Mouse (Mus musculus) cortical plate, adult 2 months (tissue): ENCODE data around the gene Acvr1b. TPM values are rescaled to one million over a fixed set of nuclear protein-coding genes. Genes with fewer than 3 reads are reported as not detected.

Experiments
- H3K27ac ChIP-seq: fragments of 200-500 bp; 2 replicates; pipeline ENCODE4 v1.5.1; 2012; ENCODE audit warnings: low read length, control low read depth, inconsistent platforms; ENCODE audit not compliant: insufficient read depth
- H3K4me1 ChIP-seq: fragments of 200-500 bp; 2 replicates; pipeline ENCODE4 v1.6.1; 2011; ENCODE audit warnings: low read length; ENCODE audit not compliant: control insufficient read depth, insufficient read depth
- H3K4me3 ChIP-seq: fragments of 200-500 bp; 2 replicates; pipeline ENCODE4 v1.5.1; 2011; ENCODE audit warnings: mild to moderate bottlenecking, low read length, control low read depth; ENCODE audit not compliant: insufficient read depth
- CTCF ChIP-seq: fragments of 200-500 bp; IDR thresholded peaks from 2 replicates; pipeline ENCODE4 v1.5.1; 2011; ENCODE audit warnings: mild to moderate bottlenecking, control low read depth, low read length; ENCODE audit not compliant: insufficient read depth; ENCODE audit errors: extremely low read depth
- POLR2A ChIP-seq: fragments of 200-500 bp; IDR thresholded peaks from 2 replicates; pipeline ENCODE4 v1.6.1; 2011; ENCODE audit warnings: mild to moderate bottlenecking, low read length, control low read depth; ENCODE audit not compliant: insufficient read depth; ENCODE audit errors: extremely low read depth
- polyA plus RNA-seq: library from polyadenylated mRNA; depleted of rRNA; stranded (reverse); fragments of >200 nt; gene quantifications from 2 replicates; pipeline ENCODE4 v1.2.3, GENCODE M21; 2012

Acvr1b gene
- polyA plus RNA-seq, 1 experiment, result 70.5 TPM

GRCm38 (mm10) chr15:101171272-101171671 is 2.6 kb upstream of the Acvr1b start:
- Histone ChIP-seq H3K27ac (no peak overlapping the region), H3K4me3 (no peak overlapping the region), H3K4me1 (no peaks in the 10 kb centered on the region; the same call in 1 of the 2 replicates)
- no peak for TF ChIP-seq POLR2A
- no peak for TF ChIP-seq CTCF

DNA sequence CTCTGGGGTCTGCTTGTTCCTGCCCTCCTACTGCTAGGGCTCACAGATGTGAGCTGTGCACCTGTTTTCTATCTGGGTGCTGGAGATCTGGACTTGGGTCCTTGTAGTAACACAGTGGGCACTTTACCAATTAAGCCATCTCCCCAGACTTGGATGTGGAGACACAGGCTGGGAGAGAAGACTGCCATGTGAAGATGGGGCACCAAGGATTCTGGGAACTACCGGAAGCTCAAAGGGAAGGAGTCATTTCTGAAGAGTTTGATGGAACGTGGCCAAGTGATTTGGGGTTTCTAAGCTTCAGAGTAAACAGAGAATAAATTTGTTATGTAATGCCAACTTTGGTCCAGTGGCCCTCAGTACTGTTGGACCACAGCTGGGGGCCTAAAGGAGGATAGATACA is 1.9 kb upstream of the Acvr1b start:
- H3K4me3 ChIP-seq, result no peak overlapping the region
- H3K27ac ChIP-seq, result no peak overlapping the region
- no peak for TF ChIP-seq POLR2A
- no peak for TF ChIP-seq CTCF
- H3K4me1 ChIP-seq, result no peaks in the 10 kb centered on the region; the same call in 1 of the 2 replicates

GRCm38 (mm10) chr15:101174294-101175130 is 645 bp downstream of the Acvr1b start:
- TF ChIP-seq CTCF, result no peak
- TF ChIP-seq POLR2A, result no peak
- Histone ChIP-seq H3K27ac (peak overlapping the region; percentile 84), H3K4me1 (peaks cover 8% of the 10 kb centered on the region), H3K4me3 (peak overlapping the region; percentile 96)

DNA sequence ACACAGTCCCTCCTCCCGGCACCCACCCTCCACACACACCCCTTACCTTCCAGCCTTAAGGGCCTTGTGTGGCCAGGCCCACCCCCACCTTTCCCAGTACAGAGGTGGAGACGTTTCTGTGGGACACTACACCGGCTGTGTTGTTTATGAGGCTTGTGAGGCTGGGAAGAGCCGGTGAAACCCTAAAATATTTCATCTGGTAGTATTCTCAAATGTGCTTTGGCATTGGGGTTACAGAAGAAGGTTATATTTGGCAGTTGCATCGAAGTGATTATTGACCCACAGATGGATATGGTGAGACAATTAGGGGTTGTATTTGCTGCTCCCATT is 1.2 kb downstream of the Acvr1b start:
- peak overlapping the region; percentile 96 for H3K4me3 ChIP-seq
- no peak for TF ChIP-seq POLR2A
- no peak for TF ChIP-seq CTCF
- peaks cover 8% of the 10 kb centered on the region for H3K4me1 ChIP-seq
- H3K27ac ChIP-seq, result peak overlapping the region; percentile 84

GRCm38 (mm10) chr15:101175613-101176283 is 1.9 kb downstream of the Acvr1b start:
- TF ChIP-seq POLR2A (0 out of 2 replicates have a peak, but pooled peaks have one; percentile 15), CTCF (no peak)

GRCm38 (mm10) chr15:101176284-101176680 is 2.4 kb downstream of the Acvr1b start:
- no peak overlapping the region for H3K27ac ChIP-seq
- TF ChIP-seq POLR2A (no peak), CTCF (no peak)
- H3K4me1 ChIP-seq, result peaks cover 9% of the 10 kb centered on the region

More at GRCm38 (mm10) chr15:101175613-101176283, 1.9 kb downstream of the Acvr1b start:
- H3K27ac ChIP-seq, result peak overlapping the region; percentile 84
- H3K4me3 ChIP-seq, result peak overlapping the region; percentile 96
- H3K4me1 ChIP-seq, result peaks cover 9% of the 10 kb centered on the region

DNA sequence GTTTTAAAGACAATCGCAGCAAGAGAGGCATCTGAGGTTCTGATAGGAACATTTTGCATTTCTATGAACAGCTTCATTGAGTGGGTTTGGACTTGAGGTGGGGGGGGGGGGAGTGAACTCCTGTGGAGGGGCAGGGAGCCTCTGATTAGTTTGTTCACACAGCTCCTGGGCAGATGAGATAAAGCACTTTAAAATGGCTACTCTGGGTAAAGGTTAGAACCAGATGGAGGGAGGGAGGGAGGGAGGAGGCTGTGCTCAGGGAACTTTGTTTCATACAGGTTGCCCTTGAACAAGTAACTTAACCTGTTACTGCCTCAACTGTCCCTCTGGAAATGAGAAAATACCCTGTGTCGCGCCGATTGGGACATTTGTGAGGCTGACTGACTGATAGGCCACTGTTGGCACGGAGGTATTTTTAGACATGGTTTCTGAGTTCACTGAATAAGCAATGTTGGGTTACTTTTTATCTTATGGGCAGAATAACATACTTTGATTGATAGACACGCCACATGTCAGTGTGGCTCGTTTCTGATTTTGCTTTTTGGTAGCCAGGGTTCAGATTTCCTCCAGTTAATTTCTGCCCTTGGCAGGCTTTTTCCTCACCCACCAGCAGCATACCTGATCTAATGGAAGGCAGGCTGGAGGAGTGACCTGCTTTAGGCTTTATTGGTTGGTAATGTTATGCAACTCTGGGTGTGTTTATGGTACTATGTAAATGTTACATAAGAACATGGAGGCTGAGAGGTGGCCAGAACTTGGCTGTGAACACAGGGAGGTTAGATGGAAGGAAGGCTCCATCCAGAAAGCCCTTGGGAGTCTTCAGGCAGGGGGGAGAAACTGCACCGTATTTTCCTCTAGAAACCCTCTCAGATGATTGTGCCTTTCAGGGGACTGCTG is 3.2 kb downstream of the Acvr1b start:
- Histone ChIP-seq H3K4me3 (no peak overlapping the region; the same call in 1 of the 2 replicates), H3K4me1 (peaks cover 11% of the 10 kb centered on the region), H3K27ac (0 out of 2 replicates have a peak overlapping the region, but pooled peaks have one; percentile 29)
- TF ChIP-seq CTCF (no peak), POLR2A (no peak)

More at GRCm38 (mm10) chr15:101176284-101176680, 2.4 kb downstream of the Acvr1b start:
- H3K4me3 ChIP-seq, result peak overlapping the region; percentile 96

- TF ChIP-seq POLR2A (no peak), CTCF (no peak)
- H3K4me1 ChIP-seq, result peaks cover 11% of the 10 kb centered on the region
- H3K4me3 ChIP-seq, result no peak overlapping the region
- no peak overlapping the region for H3K27ac ChIP-seq
Measured at GRCm38 (mm10) chr15:101180363-101181105, 6.7 kb downstream of the Acvr1b start.

DNA sequence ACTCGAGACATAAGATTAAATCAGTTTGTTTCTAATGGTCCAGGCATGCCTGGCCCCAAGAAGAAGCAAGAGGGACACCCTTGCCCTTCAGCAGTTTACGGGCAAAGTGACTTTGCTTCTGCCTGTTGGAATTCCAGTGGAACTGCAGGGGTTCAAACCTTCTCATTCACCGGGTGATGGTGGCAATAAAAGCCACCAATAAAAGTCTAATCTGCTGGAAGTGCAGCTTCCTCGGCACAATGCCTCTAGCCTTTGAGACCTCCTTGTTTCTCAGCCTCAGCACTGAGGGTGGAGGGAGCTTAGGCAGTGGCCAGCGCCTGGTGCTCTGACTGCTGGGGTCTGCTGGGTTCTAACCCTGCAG is 7.2 kb downstream of the Acvr1b start:
- Histone ChIP-seq H3K27ac (no peak overlapping the region), H3K4me1 (peaks cover 11% of the 10 kb centered on the region), H3K4me3 (no peak overlapping the region)
- no peak for TF ChIP-seq CTCF
- TF ChIP-seq POLR2A, result no peak
